Mouse (Mus musculus) CD8-positive naive resting alpha-beta T cell, adult 2 months (primary cell): ENCODE results near the gene Nploc4.
"Not testable (repeated sequence)": the region's sequence is repeated elsewhere in the genome, so short reads cannot be mapped to it uniquely, and the experiment has no call there.

Source experiments
- DNase-seq, 2 experiments: peaks; one replicate each; pipeline ENCODE4 v3.0.0; 2022; ENCODE audit warnings: low read depth in 2 of 2, low spot score in 2 of 2

Nploc4 gene

DNA sequence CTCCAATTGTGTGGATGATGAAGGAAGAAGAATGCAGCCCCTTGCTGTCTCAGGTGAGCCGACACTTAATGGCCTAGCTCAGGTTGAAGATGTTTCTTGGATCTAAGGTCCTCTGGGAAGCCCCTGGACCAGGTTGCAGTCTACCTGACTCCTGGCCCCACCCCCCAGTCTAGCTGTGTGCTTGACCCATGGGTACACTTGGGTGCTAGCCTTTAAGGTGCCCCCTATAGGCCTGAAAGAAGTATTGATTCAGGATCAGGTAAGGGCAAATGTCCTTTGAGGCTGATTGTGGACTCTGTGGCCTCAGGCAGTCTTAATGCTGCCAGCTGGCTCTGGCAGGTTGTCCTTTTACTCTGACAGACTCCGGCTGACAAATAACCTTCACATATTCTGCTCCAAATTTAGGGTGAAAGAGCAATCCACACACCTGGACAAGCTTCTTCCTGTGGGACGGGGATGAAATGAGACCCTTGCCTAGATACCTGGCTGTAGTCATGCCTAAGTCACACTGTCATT lies 5.3 kb upstream of the Nploc4 start:
- no peak for DNase-seq

DNA sequence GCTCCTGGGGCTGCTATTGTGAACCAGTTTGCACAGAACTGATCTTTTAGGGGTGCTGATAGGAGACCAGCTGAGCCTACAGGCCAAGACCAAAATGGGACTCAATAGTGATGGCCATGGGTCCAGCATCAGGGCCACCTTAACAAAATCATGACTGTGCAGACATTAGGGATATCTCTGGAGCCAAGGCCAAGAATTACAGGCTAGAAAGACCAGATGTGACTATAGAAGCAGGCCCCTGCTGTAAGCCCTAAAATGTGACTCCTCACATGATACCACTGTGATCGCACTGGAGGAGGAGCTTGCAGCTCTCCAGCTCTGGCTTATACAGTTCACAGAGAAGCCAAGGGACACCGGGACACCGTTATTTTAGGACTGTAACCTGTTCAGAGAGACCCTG lies 4.8 kb upstream of the Nploc4 start, which contains the start of gene Tspan10:
Gene Tspan10 (plus strand): TSS at position 301 of the 400 bp plus-strand sequence.
- DNase-seq = no peak

DNA sequence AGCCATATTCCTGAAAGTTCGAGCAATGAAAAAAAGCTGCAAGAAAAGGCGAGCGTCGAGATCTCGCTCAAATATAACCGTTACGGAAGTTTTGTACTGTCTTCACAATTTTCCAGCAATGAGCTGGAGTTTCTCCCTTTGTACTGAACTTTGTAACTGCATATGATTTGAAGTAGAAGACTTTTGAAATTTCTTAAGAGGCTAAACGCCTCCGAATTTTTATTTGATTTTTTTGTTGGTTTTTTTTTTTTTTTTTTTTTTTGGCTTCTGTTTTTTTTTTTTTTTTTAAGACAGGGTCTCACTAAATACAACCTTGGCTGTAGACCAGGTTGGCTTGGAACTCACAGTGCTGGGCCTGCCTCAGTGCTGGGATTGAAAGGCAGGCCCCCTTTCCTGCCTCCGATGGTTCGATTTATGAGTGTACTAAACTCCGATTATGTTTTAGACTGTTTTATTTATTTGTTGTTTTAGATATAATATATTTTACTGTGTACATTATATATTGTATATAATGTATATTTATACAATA lies 413 bp upstream of the Nploc4 start:
- DNase-seq = no peak

DNA sequence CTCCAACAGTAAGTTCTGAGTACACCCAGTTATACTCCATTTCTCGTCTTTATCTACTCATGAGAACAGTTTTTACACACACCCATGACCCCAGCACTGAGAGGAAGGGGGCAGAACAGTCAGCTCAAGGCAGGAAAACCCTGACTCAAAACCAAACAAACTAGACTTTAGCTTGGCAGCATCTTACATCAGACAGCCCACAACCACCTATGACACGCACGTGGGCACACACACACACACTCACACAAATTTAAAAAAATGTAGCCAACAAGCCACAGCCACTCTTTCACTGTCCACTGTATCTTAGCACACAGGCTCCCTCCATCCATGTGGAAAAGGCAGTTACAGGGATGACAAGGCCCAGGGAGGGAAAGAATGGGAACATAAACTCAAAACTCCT lies 10.8 kb downstream of the Nploc4 start:
- no peak for DNase-seq

DNA sequence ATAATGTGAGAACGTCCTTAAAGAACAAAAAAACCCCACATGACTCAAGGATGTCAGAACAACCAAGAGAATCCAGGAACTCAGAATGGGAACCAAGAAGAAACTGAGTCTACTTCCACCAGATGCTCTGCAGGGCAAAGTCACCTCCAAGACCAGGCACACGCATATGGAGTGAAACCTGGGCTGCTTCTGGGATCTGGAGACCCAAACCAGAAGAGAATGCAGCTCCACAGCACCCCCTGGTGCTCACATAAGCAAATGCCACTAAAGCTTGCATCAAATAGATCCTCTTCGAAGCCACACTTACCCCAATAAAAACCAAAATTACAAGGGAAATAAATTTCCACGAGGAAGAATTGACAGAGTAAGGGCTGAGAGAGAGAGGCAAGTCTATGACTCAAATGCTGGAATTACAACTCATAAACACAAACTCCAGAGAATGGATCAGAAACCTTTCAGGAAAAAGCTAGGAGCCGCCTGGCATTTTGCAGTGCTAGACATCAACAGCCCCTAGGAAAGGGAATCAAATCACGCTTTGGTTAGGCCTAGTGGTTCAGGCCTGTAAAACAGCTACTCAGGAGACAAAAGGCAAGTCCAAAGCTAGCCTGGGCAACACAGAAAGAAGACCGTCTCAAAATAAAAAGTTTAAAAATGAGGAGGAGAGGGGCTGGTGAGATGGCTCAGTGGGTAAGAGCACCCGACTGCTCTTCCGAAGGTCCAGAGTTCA lies 13.8 kb downstream of the Nploc4 start:
- peak; percentile 14 to 40 for DNase-seq

DNA sequence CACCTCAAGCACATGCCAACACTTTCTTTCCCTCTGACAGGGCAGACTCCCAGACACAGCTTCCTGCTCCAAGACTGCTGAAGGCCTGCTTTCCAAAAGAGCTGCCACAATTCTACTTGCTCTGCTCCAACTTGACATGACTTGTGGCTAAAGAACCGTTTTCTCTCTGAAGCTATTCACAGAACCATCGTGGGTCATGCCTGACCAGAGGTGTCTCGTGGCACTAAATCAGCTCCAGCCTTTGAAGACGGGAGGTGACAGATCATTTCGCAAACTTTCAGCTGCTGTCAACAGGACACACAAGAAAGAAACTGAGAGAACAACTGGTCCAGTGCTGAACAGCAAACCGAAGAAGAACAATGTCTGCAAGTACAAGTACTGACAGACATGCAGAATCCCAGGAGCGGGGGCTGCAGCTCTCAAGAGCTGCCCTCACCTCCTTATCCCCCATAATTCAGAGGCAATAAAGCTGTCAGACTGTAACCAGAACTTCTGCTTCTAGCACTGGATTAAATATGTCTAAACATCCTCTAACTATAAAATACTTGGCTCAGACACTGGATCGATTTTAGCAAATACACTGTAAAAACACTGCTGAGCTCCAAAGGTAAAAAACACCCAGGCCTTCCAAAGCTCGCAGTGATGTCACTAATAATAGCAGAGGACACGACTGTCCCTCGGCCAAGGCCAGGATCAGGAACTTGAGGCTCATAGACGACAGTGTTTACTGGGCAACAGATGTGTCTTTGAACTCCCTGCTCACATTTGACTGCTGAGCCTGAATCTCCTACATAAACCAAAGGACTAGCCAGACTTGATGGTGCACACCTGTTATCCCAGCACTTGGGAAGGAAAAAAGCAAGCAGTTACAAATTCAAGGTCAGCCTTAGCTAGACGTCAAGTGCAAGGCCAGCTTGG lies 14.6 kb downstream of the Nploc4 start:
- no peak for DNase-seq

DNA sequence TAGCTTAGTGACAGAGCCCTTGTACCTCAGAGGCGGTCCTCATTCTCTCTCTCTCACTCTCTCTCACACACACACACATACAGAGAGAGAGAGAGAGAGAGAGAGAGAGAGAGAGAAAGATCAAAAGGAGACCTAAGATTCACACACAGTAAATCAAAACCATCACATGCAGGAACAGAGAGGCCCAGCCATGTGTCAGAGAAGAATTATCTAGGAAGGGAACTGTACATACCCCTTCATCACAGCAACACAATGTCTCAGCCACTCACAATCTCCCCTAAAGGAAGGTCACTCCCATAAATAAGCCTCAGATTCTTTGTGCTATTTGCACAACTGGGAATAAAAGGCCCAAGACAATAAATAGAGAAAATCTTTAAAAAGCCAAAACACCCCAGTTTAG lies 18.9 kb downstream of the Nploc4 start:
- DNase-seq = no peak

DNA sequence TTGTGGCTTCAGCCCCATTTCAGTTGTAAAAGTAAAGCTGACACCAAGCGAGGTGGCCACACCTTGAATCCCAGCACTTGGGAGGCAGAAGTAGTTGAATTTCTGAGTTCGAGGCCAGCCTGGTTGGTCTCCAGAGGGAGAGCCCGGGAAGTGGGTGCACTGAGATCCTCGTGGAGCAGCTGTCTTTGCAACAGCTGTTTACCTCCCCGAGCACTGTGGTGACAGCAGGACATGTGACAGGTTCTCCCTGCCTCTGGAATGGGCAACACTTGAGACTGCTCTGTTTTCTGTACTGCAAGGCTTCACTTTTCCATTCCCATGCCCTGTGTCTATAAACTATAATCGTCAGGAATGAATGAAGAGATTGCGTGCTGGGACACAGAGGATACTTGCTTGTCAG lies 19.7 kb downstream of the Nploc4 start:
- no peak for DNase-seq

DNA sequence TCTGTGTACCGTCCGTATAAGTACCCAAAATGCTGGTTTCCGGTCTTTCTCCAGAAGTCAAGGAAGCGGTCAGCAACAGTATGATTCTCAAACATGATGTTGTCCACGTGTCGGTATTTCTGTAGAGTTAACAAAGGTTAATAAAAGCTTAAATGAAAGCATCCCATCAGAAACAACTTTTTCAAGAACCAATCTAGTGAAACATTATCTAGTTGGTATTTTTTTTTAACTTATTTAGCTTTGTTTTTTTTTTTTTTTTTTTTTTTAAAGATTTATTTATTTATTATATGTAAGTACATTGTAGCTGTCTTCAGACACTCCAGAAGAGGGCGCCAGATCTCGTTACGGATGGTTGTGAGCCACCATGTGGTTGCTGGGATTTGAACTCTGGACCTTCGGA lies 23.9 kb downstream of the Nploc4 start:
- DNase-seq = not testable (repeated sequence)

DNA sequence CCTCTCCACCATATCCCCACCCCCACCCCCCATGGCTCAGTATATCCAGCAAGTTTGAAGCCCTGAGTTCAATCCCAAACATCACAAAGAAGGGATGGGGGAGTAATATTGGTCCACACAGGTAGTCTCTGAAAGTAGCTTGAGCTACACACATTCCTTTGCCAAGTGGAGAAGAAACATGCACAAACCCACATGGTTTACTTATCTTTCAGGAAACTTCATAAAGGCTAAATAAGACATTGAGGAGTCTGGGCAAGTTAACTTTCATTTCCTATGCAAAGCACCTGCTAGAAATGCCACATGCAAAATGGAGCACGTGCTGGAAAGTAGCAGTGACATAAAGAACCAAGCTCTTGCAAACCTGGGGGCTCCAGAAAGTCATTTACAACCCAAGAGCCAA lies 31.1 kb downstream of the Nploc4 start:
- no peak for DNase-seq

DNA sequence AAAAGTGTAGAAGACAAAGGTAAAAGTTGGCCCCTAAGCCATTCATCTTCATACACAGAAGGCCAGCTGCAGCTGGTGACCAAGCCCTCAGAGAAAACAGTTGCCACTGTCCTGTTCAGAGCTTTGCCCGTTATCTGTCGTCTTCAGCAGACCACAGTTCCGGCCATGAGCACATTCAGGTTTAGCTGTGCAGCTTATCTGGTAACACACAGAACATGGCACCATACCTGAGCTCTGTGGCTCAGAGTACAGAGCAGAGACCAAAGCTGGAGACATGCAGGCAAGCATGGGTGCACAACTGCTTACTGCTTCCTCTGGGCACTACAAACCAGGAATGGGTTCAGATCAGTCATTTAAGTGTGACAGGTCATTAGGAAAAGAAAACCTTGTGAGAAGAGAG lies 31.6 kb downstream of the Nploc4 start:
- DNase-seq = no peak

DNA sequence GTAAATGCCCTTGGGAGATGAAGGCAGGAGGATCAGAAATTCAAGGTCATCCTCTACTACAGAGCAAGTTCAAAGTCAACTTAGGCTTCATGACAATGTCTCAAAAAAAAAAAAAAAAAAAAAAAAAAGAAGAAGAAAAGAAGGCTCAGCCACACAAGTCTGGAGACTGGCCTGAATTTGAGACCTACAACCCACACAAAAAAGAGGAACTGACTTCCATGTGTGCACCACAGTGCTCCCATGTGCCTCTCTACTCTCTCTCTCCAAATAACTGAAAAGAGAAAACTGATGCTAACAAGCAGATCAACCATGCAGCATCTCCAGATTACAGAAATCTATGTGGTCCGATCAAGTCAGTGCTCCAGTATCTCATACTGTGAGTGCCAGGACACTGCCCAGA lies 32.7 kb downstream of the Nploc4 start:
- no peak for DNase-seq

DNA sequence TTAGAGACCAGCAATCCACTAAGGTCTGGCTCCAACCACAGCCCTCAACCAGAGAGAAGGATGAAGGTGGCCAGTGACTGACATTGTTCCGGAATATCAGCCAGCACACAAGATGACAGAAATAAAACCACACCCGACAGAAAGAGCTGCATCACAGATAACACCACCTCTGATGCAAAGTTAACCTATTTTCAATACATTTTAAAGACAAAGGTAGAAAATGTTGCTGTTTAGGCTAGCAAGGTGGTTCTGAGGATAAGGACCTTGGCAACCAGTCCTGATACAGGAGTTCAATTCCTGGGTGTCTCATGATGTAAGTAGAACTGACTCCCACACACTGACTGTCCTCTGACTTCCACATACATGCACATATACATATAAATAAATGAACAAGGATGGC lies 38.2 kb downstream of the Nploc4 start:
- no peak for DNase-seq

DNA sequence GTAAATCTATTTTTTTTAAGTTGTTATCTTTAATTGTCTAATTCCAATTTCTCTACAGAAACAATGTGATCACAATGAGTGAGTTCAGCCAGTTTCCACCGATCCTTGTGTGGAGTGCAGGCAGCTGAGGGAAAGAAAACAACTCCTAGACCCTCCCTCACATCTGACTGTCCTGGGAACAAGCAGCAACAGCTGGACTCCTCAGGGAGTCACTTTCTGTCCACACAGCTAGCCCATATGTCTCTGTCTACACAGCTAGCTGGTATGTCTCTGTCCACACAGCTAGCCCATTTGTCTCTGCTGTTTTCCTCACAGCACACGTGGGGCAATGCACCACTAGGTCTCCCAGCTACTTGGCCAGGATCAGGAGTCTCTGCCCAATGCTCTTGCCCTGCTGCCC lies 39.9 kb downstream of the Nploc4 start:
- no peak for DNase-seq

DNA sequence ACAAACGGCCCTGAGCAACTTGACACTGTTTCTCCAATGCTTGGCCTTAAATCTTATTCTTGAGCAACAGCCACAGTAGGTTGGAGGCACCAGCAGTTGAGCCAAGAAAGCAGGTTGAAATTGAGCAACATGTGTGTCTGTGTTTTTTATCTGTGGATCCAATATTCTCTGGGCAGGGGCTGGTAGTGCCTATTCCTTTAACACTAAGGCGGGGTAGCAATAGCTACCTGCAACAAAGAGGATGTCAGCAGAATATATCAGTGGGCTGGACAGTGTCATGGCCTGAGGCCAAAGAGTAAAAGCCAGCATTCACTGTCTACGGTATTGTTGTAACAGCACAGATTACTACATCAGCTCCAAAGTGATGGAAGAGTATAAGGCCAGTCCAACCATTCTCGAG lies 41.8 kb downstream of the Nploc4 start:
- DNase-seq = no peak

DNA sequence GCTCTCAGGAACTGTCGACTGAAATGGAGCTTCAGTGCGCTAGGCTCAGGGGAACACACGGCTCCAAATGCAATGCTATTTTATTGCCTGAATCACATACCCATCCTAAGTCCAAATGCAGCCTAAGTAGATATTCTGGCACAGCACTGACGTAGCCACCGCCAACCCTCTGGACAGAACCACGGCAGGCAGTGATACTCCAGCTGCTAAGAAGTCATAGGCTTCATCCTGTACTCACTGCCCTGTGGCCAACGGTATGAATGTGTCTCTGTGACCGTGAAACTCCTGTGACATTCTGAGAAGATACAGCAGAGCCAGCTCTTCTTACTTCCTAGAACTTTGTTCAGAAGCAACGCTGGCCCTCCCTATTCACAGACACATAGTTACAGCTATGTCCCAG lies 48.9 kb downstream of the Nploc4 start:
- no peak for DNase-seq

DNA sequence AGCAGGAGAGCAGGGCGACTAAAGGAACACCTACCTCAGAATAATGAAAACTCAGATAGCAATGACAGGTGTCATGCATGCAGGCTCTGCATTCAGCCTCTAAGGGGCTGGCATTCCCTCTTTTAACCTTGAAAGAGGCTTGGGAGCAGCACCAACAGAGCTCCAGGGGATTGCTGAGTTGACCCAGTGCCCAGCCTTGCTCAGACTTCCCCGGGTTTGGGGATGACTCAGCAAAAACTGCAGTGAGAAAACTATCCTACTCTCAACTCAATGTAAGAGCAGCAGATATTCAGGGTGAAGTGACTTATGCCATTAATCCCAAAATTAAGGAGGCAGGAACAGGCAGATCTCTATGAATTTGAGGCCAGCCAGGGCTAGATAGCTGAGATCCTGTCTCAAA lies 50.4 kb downstream of the Nploc4 start:
- DNase-seq = no peak

DNA sequence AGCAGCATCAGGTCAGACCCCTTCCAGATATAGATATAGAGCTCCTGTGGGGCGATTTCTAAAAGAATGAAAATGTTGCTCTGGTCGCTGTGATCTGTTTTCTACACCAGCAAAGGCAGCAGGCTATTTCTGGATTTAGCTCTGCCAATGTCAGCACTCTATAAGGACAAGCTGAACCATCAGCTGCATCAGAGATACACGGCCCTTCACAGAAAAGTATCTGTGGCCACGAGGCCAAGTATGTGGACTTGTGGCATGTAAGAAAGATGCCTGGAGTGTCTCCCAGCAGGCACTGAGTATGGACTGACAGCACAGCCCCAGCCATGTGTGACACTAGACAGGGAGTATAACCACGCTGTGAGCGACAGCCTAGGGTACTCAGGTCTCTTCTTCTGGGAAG lies 50.9 kb downstream of the Nploc4 start:
- DNase-seq = no peak

DNA sequence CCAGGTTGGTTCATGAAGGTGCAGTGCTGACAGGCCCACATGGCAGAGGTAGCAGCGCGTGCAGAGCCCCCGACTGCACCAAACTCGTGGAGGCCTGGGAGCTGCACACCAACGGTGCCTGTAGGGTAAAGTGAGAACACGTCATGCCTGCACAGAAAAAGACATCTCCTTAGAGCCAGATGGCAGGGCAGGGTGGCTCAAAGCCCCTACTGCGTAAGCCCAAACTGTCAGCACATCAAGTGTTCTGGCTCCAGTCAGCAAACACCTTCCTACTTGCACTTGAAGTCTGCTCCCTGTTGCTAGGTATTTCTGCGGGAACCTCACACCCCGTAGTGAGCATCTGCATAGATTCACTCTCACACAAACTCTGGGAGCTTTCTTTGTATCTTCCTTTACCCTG lies 55.0 kb downstream of the Nploc4 start:
- DNase-seq = no peak

DNA sequence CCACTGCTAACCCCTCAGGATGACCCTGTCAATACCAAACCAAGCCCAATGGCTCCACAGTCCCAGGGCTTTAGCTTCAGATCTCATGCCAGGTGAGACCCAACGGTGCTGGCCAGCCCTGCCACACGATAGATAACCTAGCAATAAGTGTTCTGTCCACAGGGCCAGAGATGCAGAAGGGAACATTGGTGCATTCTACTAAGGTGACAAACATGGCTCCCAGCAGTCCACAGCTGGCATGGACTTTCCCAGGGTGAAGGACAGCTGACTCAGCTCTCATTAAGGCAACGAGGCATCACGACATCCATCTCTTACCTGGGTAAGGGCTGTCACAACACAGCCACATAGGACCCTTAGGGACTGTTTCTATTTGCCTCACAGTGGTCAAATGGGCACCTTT lies 56.4 kb downstream of the Nploc4 start:
- DNase-seq = no peak

DNA sequence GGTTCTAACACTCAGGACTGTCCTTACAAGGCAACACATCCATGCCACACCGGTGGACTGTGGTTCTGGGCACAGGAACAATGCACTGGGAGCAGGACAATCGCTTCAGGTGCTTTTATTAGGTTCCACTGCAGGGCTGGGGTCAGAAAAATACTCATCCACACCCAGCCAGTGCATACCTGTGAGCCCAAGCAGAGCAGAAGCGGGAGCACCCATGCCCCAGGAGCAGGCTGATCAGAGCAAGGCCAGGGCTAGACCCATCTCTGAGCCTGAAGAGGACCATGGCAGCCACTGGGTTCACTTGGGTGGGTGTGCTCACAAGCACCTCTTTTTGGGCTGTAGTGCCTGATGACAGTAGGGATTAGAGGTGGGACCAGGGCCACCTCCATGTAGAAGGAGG lies 57.2 kb downstream of the Nploc4 start:
- no peak for DNase-seq
